ENCODE assay signal across 9 mouse cellular contexts in genomic region chr10:54059092-54059496, GRCm38 (mm10). TPM values are rescaled to one million over a fixed set of nuclear protein-coding genes. Genes with fewer than 3 reads are reported as not detected.
A peak's percentile ranks its signal among the peaks of the same experiment; 100 is the strongest.
DNase-seq lines count a peak whose midpoint lies in the region; ATAC-seq lines count a peak whose summit lies in the region.
"Had no signal": no experiment of that assay in that cellular context is flagged by ENCODE, and none has a peak within 500 bp of the region (broad histone marks: within the 10 kb centered on the region; RNA-seq: fewer than 3 reads in every experiment).

No protein-coding gene starts in this region.

- H3K4me1 ChIP-seq in heart, embryonic 15.5 days (replicated peaks) = peaks cover 20% of the 10 kb centered on the region

- H3K27ac ChIP-seq in heart, embryonic 15.5 days = peak overlapping the region; percentile 10; the same call in 1 of the 2 replicates

- 18% methylated on average over 3 of the region's 3 CpGs for WGBS in heart, embryonic 15.5 days

- ATAC-seq in heart, embryonic 15.5 days (replicated peaks; ENCODE audit: insufficient number of reproducible peaks, insufficient read depth, low FRiP score, low read depth) = peak; percentile 64
- ATAC-seq in CD4-positive, CD25-positive, alpha-beta regulatory T cell, adult 4 months = no peak

- no peaks in the 10 kb centered on the region for H3K9me3 ChIP-seq in heart, embryonic 15.5 days (replicated peaks)

- no peak overlapping the region for H3K4me2 ChIP-seq in heart, embryonic 15.5 days

- no peak overlapping the region for H3K9ac ChIP-seq in heart, embryonic 15.5 days
- H3K9ac ChIP-seq: forebrain, postnatal 0 days had no signal

- no peaks in the 10 kb centered on the region for H3K27me3 ChIP-seq in heart, embryonic 15.5 days

- no peak overlapping the region for H3K4me3 ChIP-seq in heart, embryonic 15.5 days

- DNase-seq in kidney, postnatal 10 days = peak; percentile 17
- DNase-seq in kidney, postnatal 25 days = no peak
- peak; percentile 19 for DNase-seq in adrenal gland, postnatal 25 days
- peak; percentile 81 for DNase-seq in mesoderm, embryonic 11.5 days (ENCODE audit: low read depth, low spot score)
- DNase-seq in right cerebral cortex, postnatal 4 days = no peak
- DNase-seq: cerebellum, postnatal 14 days had no signal

- H3K36me3 ChIP-seq in heart, embryonic 15.5 days = no peaks in the 10 kb centered on the region

RNA-seq across cellular contexts. Expression of gene Man1a, which starts 17.3 kb away (rescaled TPM):
- 112 and 126 TPM in 2 replicates for total RNA-seq in adrenal gland, postnatal 25 days (2021)
- 5.3 and 7.0 TPM in 2 replicates for polyA plus RNA-seq in heart, embryonic 15.5 days (2015; fragmentation: Nextera tagmentation; extraction: Ambion mirVana)
- polyA plus RNA-seq in CD4-positive, CD25-positive, alpha-beta regulatory T cell, adult 4 months (2017; shearing (Covaris generic)) = 10 to 100 TPM; 19.9 to 25.9 TPM

Comparison
In these comparisons a context has a peak if more than half of its experiments do, and no peak if none do; other contexts are left out.
1. DNase-seq: peak in kidney, postnatal 10 days (single experiment), adrenal gland, postnatal 25 days (single experiment) and mesoderm, embryonic 11.5 days (single experiment); none in kidney, postnatal 25 days (0 of 2) and right cerebral cortex, postnatal 4 days (single experiment).